Mouse (Mus musculus): Measurements from ENCODE around the gene Tmbim6.

DNA sequence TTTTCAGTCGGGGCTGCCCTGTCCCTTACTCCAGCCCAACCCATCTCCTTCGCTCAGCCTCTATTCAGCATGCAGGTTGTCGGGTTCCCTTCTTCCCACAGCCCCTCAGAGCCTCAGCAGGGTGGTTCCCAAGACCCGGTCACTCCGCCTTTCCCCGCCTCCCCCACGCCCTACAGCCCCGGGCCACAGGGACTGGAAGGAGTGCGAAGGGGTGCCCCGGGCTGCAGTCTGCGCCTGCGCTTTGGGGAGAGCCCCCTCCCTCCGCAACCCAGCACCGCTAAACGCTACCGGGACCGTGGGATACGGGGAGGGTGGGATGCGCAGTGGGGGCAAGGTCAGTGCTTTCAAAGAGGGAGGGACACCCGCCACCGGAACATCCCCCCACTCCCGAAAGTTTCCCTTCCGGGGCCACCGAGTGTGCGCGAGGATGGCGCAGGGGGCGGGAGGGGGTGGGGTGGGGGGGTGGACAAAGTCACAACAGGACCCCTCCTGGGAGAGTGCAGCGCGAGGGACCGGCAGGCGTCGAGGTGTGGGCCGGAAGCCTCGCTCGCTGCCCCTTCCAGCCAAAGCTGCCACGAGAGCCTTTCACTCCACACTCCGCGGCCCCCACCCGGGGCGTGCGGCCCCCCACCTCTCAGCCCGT lies 64.4 kb downstream of the Tmbim6 start:
- no peak for TF ChIP-seq POLR2A (IDR thresholded peaks at IDR 0.05; ENCODE audit: low read depth, low read length)
- TF ChIP-seq CTCF (IDR thresholded peaks at IDR 0.05; ENCODE audit: extremely low read depth, insufficient read length, insufficient replicate concordance, low read depth, low read length) = no peak

Measured in small intestine, adult 2 months (tissue).